Mouse (Mus musculus) limb, embryonic 12.5 days (tissue): Measurements from ENCODE around the gene Rbpj. TPM values are rescaled to one million over a fixed set of nuclear protein-coding genes. Genes with fewer than 3 reads are reported as not detected.

Source experiments
- ATAC-seq: fragments of 200-750 bp; cut with Nextera tagmentation; 2 replicates; pipeline ENCODE4 v1.8.0; 2017; ENCODE audit warnings: low read depth, moderate TSS enrichment; ENCODE audit not compliant: insufficient number of reproducible peaks, insufficient read depth, low FRiP score, low TSS enrichment
- H3K27ac ChIP-seq: fragments of 300-500 bp; sonication (generic); 2 replicates; pipeline ENCODE4 v1.5.1; 2016; ENCODE audit warnings: mild to moderate bottlenecking, moderate library complexity
- H3K27me3 ChIP-seq: fragments of 300-500 bp; sonication (generic); 2 replicates; pipeline ENCODE4 v1.6.1; 2016; ENCODE audit warnings: mild to moderate bottlenecking, moderate library complexity
- H3K36me3 ChIP-seq: fragments of 300-500 bp; sonication (generic); 2 replicates; pipeline ENCODE4 v1.6.1; 2016; ENCODE audit warnings: mild to moderate bottlenecking, moderate library complexity
- H3K4me1 ChIP-seq: fragments of 300-500 bp; sonication (generic); replicated peaks from 2 replicates; pipeline ENCODE4 v1.6.1; 2016
- H3K4me2 ChIP-seq: fragments of 300-500 bp; sonication (generic); 2 replicates; pipeline ENCODE4 v1.6.1; 2016; ENCODE audit warnings: mild to moderate bottlenecking, moderate library complexity
- H3K4me3 ChIP-seq: fragments of 300-500 bp; sonication (generic); replicated peaks from 2 replicates; pipeline ENCODE4 v1.5.1; 2016; ENCODE audit warnings: mild to moderate bottlenecking
- H3K9ac ChIP-seq: fragments of 300-500 bp; sonication (generic); replicated peaks from 2 replicates; pipeline ENCODE4 v1.6.1; 2016; ENCODE audit warnings: mild to moderate bottlenecking, moderate library complexity
- H3K9me3 ChIP-seq: fragments of 300-500 bp; sonication (generic); 2 replicates; pipeline ENCODE4 v1.6.1; 2016; ENCODE audit warnings: mild to moderate bottlenecking, moderate library complexity
- WGBS: fragments of 180-500 bp; shearing (Covaris S2); methylation state at CpG from one replicate; pipeline ENCODE4 v1.1.7; 2016; 5-methylcytosine and 5-hydroxymethylcytosine counted together
- polyA plus RNA-seq: library from polyadenylated mRNA; unstranded; fragments of >200 nt; fragmentation: Nextera tagmentation; extraction: Ambion mirVana; gene quantifications from 2 replicates; pipeline ENCODE4 v1.2.1, GENCODE M21; 2016

Gene Rbpj
- polyA plus RNA-seq, 1 experiment from 2014 or later: 51.3 TPM

- H3K36me3 ChIP-seq: no peaks in the 10 kb centered on the region
- no peak overlapping the region for H3K9ac ChIP-seq
- 64% methylated on average over 9 of the region's 9 CpGs for WGBS
- no peak for ATAC-seq
- peaks cover 4% of the 10 kb centered on the region; the same call in 1 of the 2 replicates for H3K4me1 ChIP-seq
- no peak overlapping the region for H3K4me3 ChIP-seq
- H3K4me2 ChIP-seq: no peak overlapping the region
- H3K27ac ChIP-seq: 0 out of 2 replicates have a peak overlapping the region, but pooled peaks have one; percentile 35
- no peaks in the 10 kb centered on the region for H3K9me3 ChIP-seq
- H3K27me3 ChIP-seq: no peaks in the 10 kb centered on the region
These were observed 15.0 kb upstream of the Rbpj start for GRCm38 (mm10) chr5:53450945-53451344.

GRCm38 (mm10) chr5:53451829-53452228 lies 14.1 kb upstream of the Rbpj start:
- Histone ChIP-seq H3K4me2 (no peak overlapping the region), H3K4me1 (peaks cover 4% of the 10 kb centered on the region; the same call in 1 of the 2 replicates), H3K27ac (no peak overlapping the region), H3K4me3 (no peak overlapping the region), H3K27me3 (no peaks in the 10 kb centered on the region), H3K36me3 (no peaks in the 10 kb centered on the region), H3K9me3 (no peaks in the 10 kb centered on the region), H3K9ac (no peak overlapping the region)
- ATAC-seq: no peak
- 88% methylated on average over 8 of the region's 8 CpGs for WGBS

- Histone ChIP-seq H3K4me2 (no peak overlapping the region), H3K9ac (no peak overlapping the region), H3K4me1 (peaks cover 4% of the 10 kb centered on the region; the same call in 1 of the 2 replicates), H3K9me3 (no peaks in the 10 kb centered on the region), H3K27ac (no peak overlapping the region), H3K4me3 (no peak overlapping the region), H3K27me3 (no peaks in the 10 kb centered on the region), H3K36me3 (no peaks in the 10 kb centered on the region)
- ATAC-seq: no peak
- WGBS: 73% methylated on average over 3 of the region's 3 CpGs
These were observed 13.0 kb upstream of the Rbpj start for GRCm38 (mm10) chr5:53452920-53453319.

GRCm38 (mm10) chr5:53454706-53455105 lies 11.2 kb upstream of the Rbpj start:
- no peaks in the 10 kb centered on the region for H3K36me3 ChIP-seq
- no peaks in the 10 kb centered on the region for H3K9me3 ChIP-seq
- no peak overlapping the region for H3K27ac ChIP-seq
- 86% methylated on average over 9 of the region's 9 CpGs for WGBS
- H3K9ac ChIP-seq: no peak overlapping the region
- no peak overlapping the region for H3K4me2 ChIP-seq
- no peak for ATAC-seq
- no peak overlapping the region for H3K4me3 ChIP-seq
- peaks cover 4% of the 10 kb centered on the region; the same call in 1 of the 2 replicates for H3K4me1 ChIP-seq
- no peaks in the 10 kb centered on the region for H3K27me3 ChIP-seq

GRCm38 (mm10) chr5:53455459-53455858 lies 10.5 kb upstream of the Rbpj start:
- 90% methylated on average over 5 of the region's 5 CpGs for WGBS
- peaks cover 8% of the 10 kb centered on the region; the same call in 1 of the 2 replicates for H3K4me1 ChIP-seq
- H3K36me3 ChIP-seq: no peaks in the 10 kb centered on the region
- H3K4me2 ChIP-seq: no peak overlapping the region
- no peaks in the 10 kb centered on the region for H3K9me3 ChIP-seq
- no peak overlapping the region for H3K4me3 ChIP-seq
- H3K27me3 ChIP-seq: no peaks in the 10 kb centered on the region
- no peak overlapping the region for H3K27ac ChIP-seq
- ATAC-seq: no peak
- no peak overlapping the region for H3K9ac ChIP-seq

GRCm38 (mm10) chr5:53460196-53460595 lies 5.8 kb upstream of the Rbpj start:
- peaks cover 3% of the 10 kb centered on the region; the same call in 1 of the 2 replicates for H3K4me1 ChIP-seq
- no peak overlapping the region for H3K27ac ChIP-seq
- no peaks in the 10 kb centered on the region for H3K36me3 ChIP-seq
- H3K9ac ChIP-seq: no peak overlapping the region
- H3K27me3 ChIP-seq: no peaks in the 10 kb centered on the region
- WGBS: 70% methylated on average over 5 of the region's 5 CpGs
- H3K4me2 ChIP-seq: no peak overlapping the region
- no peak overlapping the region for H3K4me3 ChIP-seq
- no peak for ATAC-seq
- no peaks in the 10 kb centered on the region for H3K9me3 ChIP-seq

GRCm38 (mm10) chr5:53463098-53464018 lies 2.6 kb upstream of the Rbpj start:
- Histone ChIP-seq H3K4me1 (peaks cover 3% of the 10 kb centered on the region; the same call in 1 of the 2 replicates), H3K9me3 (no peaks in the 10 kb centered on the region), H3K27ac (no peak overlapping the region), H3K27me3 (peaks cover 3% of the 10 kb centered on the region; the same call in 1 of the 2 replicates), H3K4me3 (no peak overlapping the region), H3K4me2 (no peak overlapping the region), H3K36me3 (no peaks in the 10 kb centered on the region), H3K9ac (no peak overlapping the region)
- ATAC-seq: no peak
- WGBS: 74% methylated on average over 11 of the region's 11 CpGs

- Histone ChIP-seq H3K9ac (no peak overlapping the region), H3K4me1 (peaks cover 24% of the 10 kb centered on the region), H3K27ac (no peak overlapping the region), H3K36me3 (no peaks in the 10 kb centered on the region), H3K4me3 (no peak overlapping the region), H3K9me3 (no peaks in the 10 kb centered on the region), H3K4me2 (no peak overlapping the region), H3K27me3 (peaks cover 9% of the 10 kb centered on the region; the same call in 1 of the 2 replicates)
- ATAC-seq: no peak
- 79% methylated on average over 16 of the region's 16 CpGs for WGBS
These were observed 726 bp downstream of the Rbpj start for GRCm38 (mm10) chr5:53466422-53467333.

- WGBS: 62% methylated on average over 9 of the region's 9 CpGs
- no peak overlapping the region for H3K27ac ChIP-seq
- peaks cover 9% of the 10 kb centered on the region for H3K27me3 ChIP-seq
- no peak for ATAC-seq
- H3K4me1 ChIP-seq: peaks cover 27% of the 10 kb centered on the region
- no peak overlapping the region for H3K9ac ChIP-seq
- no peaks in the 10 kb centered on the region for H3K9me3 ChIP-seq
- H3K36me3 ChIP-seq: no peaks in the 10 kb centered on the region
- H3K4me3 ChIP-seq: no peak overlapping the region
- H3K4me2 ChIP-seq: no peak overlapping the region
These were observed 1.6 kb downstream of the Rbpj start for GRCm38 (mm10) chr5:53467602-53468001.

- Histone ChIP-seq H3K4me3 (no peak overlapping the region), H3K9me3 (no peaks in the 10 kb centered on the region), H3K9ac (no peak overlapping the region), H3K4me2 (no peak overlapping the region), H3K27me3 (peaks cover 9% of the 10 kb centered on the region), H3K4me1 (peaks cover 29% of the 10 kb centered on the region), H3K36me3 (no peaks in the 10 kb centered on the region), H3K27ac (no peak overlapping the region)
- 58% methylated on average over 8 of the region's 8 CpGs for WGBS
- 0 out of 2 replicates have a peak, but pooled peaks have one; percentile 28 for ATAC-seq
These were observed 2.4 kb downstream of the Rbpj start for GRCm38 (mm10) chr5:53468366-53468765.
